Mouse (Mus musculus): Measurements from ENCODE around the gene Chac1. TPM values are rescaled to one million over a fixed set of nuclear protein-coding genes. Genes with fewer than 3 reads are reported as not detected.

The Chac1 gene
- polyA plus RNA-seq, 1 experiment from 2014 or later, result 6.0 TPM

DNA sequence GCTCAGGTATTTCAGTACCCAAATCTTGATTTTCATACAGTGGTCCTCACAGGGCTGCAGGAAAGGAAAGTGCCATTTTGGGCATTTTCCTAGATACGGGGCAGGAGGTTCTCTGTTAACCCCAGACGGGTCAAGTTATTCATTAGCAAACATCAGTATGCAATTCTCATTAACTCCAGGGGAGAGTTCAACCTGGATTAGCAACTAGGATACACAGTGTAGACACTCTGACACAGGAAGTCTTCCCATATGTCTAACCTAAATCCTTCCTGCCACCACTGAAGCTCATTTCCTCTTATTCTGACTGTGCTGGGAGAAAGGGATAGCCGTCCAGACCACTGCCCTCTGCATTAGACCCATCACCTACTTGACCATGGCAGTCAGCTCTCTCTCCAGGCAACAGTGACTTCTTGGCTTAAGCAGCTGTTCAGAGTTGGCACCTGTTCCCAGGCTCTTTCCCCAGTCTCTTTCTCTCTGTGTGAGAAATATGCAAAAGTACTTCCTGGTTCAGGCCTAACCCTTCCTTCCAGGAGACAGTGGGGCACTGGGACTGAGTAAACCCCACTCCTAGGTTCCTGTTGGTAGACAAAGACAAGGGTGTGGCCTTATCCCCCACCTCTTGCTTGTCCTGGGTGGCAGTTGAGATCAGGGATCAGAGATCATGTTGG, 32.9 kb upstream of the Chac1 start:
- Histone ChIP-seq H3K4me2 (ENCODE audit: low read depth, low read length) (no peak overlapping the region), H3K36me3 (ENCODE audit: control insufficient read depth, insufficient read depth, low read length) (no peaks in the 10 kb centered on the region), H3K9me3 (ENCODE audit: control insufficient read depth, low read length) (no peaks in the 10 kb centered on the region), H3K4me3 (ENCODE audit: low read length) (no peak overlapping the region), H3K4me1 (ENCODE audit: control insufficient read depth, insufficient read depth, low read length) (peaks cover 19% of the 10 kb centered on the region), H3K9ac (ENCODE audit: low read depth, low read length) (no peak overlapping the region), H3K27me3 (replicated peaks; ENCODE audit: control insufficient read depth, insufficient read depth, low read length) (peaks cover 10% of the 10 kb centered on the region; the same call in 1 of the 2 replicates), H3K27ac (ENCODE audit: low read length) (peak overlapping the region; percentile 64)
- WGBS, result 44% methylated on average over 3 of the region's 3 CpGs
- peak; percentile 84 for ATAC-seq

DNA sequence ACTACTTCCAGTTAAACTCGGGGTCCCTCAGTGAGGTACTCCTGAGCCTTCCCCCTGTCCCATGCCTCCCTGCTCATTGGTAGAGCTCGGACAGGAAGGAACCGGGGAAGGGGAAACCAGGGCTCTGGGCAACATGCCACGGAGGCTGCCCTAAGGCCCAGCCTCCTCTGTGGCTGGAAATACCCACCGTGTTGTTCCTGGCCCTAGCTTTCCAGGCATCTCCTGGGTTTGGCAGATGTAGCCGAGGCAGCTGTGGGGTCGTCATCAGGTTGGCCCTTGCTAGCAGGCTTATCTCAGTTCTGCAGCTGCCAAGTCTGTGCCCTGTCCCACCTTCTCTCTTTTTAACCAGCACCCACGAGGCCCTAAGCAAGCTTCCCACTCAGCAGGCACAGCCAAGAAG, 30.5 kb upstream of the Chac1 start:
- peaks cover 26% of the 10 kb centered on the region for H3K27me3 ChIP-seq (replicated peaks; ENCODE audit: control insufficient read depth, insufficient read depth, low read length)

GRCm38 (mm10) chr2:119321771-119322586, 29.1 kb upstream of the Chac1 start:
- Histone ChIP-seq H3K4me1 (ENCODE audit: control insufficient read depth, insufficient read depth, low read length) (peaks cover 40% of the 10 kb centered on the region), H3K4me3 (ENCODE audit: low read length) (peak overlapping the region; percentile 39), H3K27me3 (replicated peaks; ENCODE audit: control insufficient read depth, insufficient read depth, low read length) (peaks cover 39% of the 10 kb centered on the region), H3K9ac (ENCODE audit: low read depth, low read length) (peak overlapping the region; percentile 50), H3K27ac (ENCODE audit: low read length) (peak overlapping the region; percentile 43; the same call in 1 of the 2 replicates), H3K36me3 (ENCODE audit: control insufficient read depth, insufficient read depth, low read length) (no peaks in the 10 kb centered on the region), H3K4me2 (ENCODE audit: low read depth, low read length) (peak overlapping the region; percentile 55), H3K9me3 (ENCODE audit: control insufficient read depth, low read length) (no peaks in the 10 kb centered on the region)
- ATAC-seq, result no peak
- WGBS, result 6% methylated on average over 47 of the region's 48 CpGs

More for the DNA sequence above, 30.5 kb upstream of the Chac1 start:
- 73% methylated on average over 8 of the region's 8 CpGs for WGBS
- no peak overlapping the region for H3K27ac ChIP-seq (ENCODE audit: low read length)
- peaks cover 29% of the 10 kb centered on the region for H3K4me1 ChIP-seq (ENCODE audit: control insufficient read depth, insufficient read depth, low read length)
- H3K36me3 ChIP-seq (ENCODE audit: control insufficient read depth, insufficient read depth, low read length), result no peaks in the 10 kb centered on the region
- H3K9ac ChIP-seq (ENCODE audit: low read depth, low read length), result no peak overlapping the region
- H3K9me3 ChIP-seq (ENCODE audit: control insufficient read depth, low read length), result no peaks in the 10 kb centered on the region
- no peak overlapping the region for H3K4me3 ChIP-seq (ENCODE audit: low read length)
- no peak overlapping the region for H3K4me2 ChIP-seq (ENCODE audit: low read depth, low read length)
- ATAC-seq, result no peak

DNA sequence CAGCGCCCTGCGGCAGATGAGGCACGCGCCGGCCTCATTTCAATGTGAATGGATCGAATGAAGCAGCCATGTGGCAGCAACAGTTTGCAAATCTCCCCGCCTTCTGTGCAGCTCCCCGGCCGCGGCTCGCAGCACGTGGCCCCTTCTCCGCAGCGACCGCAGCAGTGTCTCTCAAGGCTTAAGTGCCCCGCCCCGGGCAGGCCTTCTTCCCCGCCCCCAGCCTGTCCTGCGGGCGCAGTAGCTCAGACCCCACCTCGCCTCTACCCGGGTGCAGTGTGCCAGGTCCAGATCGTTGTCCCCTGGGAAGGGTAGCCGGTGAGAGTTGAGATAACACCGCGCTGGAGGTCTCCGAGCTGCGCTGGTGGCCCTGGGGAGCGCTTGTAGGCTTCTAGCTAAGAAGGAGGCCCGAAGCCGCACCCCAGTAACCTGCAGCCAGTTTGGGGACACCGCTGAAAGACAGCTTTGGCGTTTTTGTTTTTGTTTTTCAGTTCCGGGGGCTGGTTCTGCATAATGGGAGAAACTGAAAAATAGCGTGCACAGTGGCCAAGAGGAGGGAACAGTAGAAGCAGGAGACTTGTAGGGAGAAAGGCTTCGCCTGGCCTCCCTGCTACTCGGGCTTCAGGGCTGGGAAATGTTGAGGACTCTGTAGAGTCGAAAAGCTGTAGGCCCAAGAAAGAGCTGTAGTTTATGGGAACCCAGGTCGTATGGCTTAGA, 28.3 kb upstream of the Chac1 start:
- H3K27me3 ChIP-seq (replicated peaks; ENCODE audit: control insufficient read depth, insufficient read depth, low read length), result peaks cover 39% of the 10 kb centered on the region
- peak overlapping the region; percentile 39 for H3K4me3 ChIP-seq (ENCODE audit: low read length)
- H3K27ac ChIP-seq (ENCODE audit: low read length), result peak overlapping the region; percentile 43; the same call in 1 of the 2 replicates
- H3K9ac ChIP-seq (ENCODE audit: low read depth, low read length), result peak overlapping the region; percentile 50
- H3K4me2 ChIP-seq (ENCODE audit: low read depth, low read length), result peak overlapping the region; percentile 55
- H3K4me1 ChIP-seq (ENCODE audit: control insufficient read depth, insufficient read depth, low read length), result peaks cover 38% of the 10 kb centered on the region
- no peaks in the 10 kb centered on the region for H3K36me3 ChIP-seq (ENCODE audit: control insufficient read depth, insufficient read depth, low read length)
- H3K9me3 ChIP-seq (ENCODE audit: control insufficient read depth, low read length), result no peaks in the 10 kb centered on the region
- 18% methylated on average over 39 of the region's 39 CpGs for WGBS
- ATAC-seq, result no peak

GRCm38 (mm10) chr2:119323866-119324575, 27.0 kb upstream of the Chac1 start:
- no peak for ATAC-seq
- Histone ChIP-seq H3K4me3 (ENCODE audit: low read length) (peak overlapping the region; percentile 63), H3K27me3 (replicated peaks; ENCODE audit: control insufficient read depth, insufficient read depth, low read length) (peaks cover 46% of the 10 kb centered on the region), H3K36me3 (ENCODE audit: control insufficient read depth, insufficient read depth, low read length) (no peaks in the 10 kb centered on the region), H3K27ac (ENCODE audit: low read length) (no peak overlapping the region), H3K9me3 (ENCODE audit: control insufficient read depth, low read length) (no peaks in the 10 kb centered on the region), H3K9ac (ENCODE audit: low read depth, low read length) (peak overlapping the region; percentile 41; the same call in 1 of the 2 replicates), H3K4me1 (ENCODE audit: control insufficient read depth, insufficient read depth, low read length) (peaks cover 42% of the 10 kb centered on the region), H3K4me2 (ENCODE audit: low read depth, low read length) (peak overlapping the region; percentile 99)
- 16% methylated on average over 32 of the region's 32 CpGs for WGBS

DNA sequence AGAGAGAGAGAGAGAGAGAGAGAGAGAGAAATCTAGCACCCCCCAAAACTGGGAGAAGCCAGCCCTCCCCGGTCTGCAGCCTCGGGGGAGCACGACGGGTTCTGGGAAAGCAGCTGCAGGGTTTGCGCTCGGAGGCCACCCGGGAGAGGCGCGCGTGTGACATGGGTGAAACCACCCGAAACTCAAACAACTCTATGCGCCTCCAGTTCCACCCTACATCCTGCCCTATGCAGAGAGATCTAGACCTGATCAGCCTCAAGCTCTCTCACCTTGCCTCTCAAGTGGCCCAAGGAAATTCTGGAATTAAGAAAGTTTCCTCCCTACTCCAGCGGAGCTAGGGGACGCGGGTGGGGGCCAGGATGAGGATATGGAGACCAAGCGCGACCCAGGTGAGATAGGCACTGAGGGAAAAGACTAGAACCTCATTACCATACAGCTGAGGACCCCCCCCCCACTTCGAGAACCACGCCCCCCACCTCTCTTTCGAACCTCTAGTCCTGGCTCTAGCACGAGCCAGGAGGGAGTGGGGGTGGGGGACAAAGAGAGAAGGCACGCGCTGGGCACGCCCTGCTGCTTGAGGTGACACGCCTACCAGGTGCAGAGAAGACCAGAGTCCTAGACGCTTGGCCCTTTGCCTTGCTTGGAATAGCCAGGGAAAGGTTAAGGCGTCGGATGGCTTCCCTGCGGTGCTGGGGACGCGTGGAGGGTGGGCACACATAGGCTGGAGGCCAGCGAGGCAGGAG, 26.3 kb upstream of the Chac1 start:
- H3K27me3 ChIP-seq (replicated peaks; ENCODE audit: control insufficient read depth, insufficient read depth, low read length), result peaks cover 46% of the 10 kb centered on the region
- peak overlapping the region; percentile 39; the same call in 1 of the 2 replicates for H3K27ac ChIP-seq (ENCODE audit: low read length)
- WGBS, result under 1% methylated on average over 32 of the region's 32 CpGs
- no peaks in the 10 kb centered on the region for H3K9me3 ChIP-seq (ENCODE audit: control insufficient read depth, low read length)
- H3K4me2 ChIP-seq (ENCODE audit: low read depth, low read length), result peak overlapping the region; percentile 99
- peak overlapping the region; percentile 63 for H3K4me3 ChIP-seq (ENCODE audit: low read length)
- no peaks in the 10 kb centered on the region for H3K36me3 ChIP-seq (ENCODE audit: control insufficient read depth, insufficient read depth, low read length)
- peaks cover 42% of the 10 kb centered on the region for H3K4me1 ChIP-seq (ENCODE audit: control insufficient read depth, insufficient read depth, low read length)
- ATAC-seq, result peak; percentile 69
- peak overlapping the region; percentile 69 for H3K9ac ChIP-seq (ENCODE audit: low read depth, low read length)

DNA sequence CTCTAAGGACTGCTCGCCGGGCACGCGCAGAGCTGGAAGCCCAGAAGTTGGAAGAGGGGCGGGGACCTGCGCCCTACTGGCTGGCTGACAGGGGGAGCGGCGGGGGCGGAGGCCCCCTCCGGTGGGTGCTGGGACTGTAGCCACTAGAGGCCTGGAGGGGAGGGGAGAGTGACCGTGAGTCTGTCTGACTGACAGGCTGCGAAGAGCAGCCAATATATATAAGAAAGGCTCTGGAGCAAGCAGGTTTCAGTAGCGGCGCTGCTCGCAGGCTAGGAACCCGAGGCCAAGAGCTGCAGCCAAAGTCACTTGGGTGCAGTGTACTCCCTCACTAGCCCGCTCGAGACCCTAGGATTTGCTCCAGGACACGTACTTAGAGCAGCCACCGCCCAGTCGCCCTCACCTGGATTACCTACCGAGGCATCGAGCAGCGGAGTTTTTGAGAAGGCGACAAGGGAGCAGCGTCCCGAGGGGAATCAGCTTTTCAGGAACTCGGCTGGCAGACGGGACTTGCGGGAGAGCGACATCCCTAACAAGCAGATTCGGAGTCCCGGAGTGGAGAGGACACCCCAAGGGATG, 25.4 kb upstream of the Chac1 start, which contains the start of gene Dll4:
Gene Dll4 (plus strand): TSS at position 217 of the 576 bp plus-strand sequence.
- no peaks in the 10 kb centered on the region for H3K36me3 ChIP-seq (ENCODE audit: control insufficient read depth, insufficient read depth, low read length)
- peaks cover 46% of the 10 kb centered on the region for H3K27me3 ChIP-seq (replicated peaks; ENCODE audit: control insufficient read depth, insufficient read depth, low read length)
- peaks cover 42% of the 10 kb centered on the region for H3K4me1 ChIP-seq (ENCODE audit: control insufficient read depth, insufficient read depth, low read length)
- no peaks in the 10 kb centered on the region for H3K9me3 ChIP-seq (ENCODE audit: control insufficient read depth, low read length)
- peak within 1 kb of the TSS; percentile 44 for H3K27ac ChIP-seq (ENCODE audit: low read length)
- ATAC-seq, result peak; percentile 56
- peak within 1 kb of the TSS; percentile 69 for H3K9ac ChIP-seq (ENCODE audit: low read depth, low read length)
- WGBS, result under 1% methylated on average over 33 of the region's 33 CpGs
- peak within 1 kb of the TSS; percentile 63 for H3K4me3 ChIP-seq (ENCODE audit: low read length)
- peak within 1 kb of the TSS; percentile 99 for H3K4me2 ChIP-seq (ENCODE audit: low read depth, low read length)

All from intestine, embryonic 16.5 days (tissue).